Mouse (Mus musculus): Measurements from ENCODE around the gene Ankrd34a. TPM values are rescaled to one million over a fixed set of nuclear protein-coding genes. Genes with fewer than 3 reads are reported as not detected.

Gene Ankrd34a
- 2.2 and 2.7 TPM in 2 replicates for polyA plus RNA-seq (2015; fragmentation: Nextera tagmentation; extraction: Ambion mirVana)

GRCm38 (mm10) chr3:96596228-96596707, at the start of gene Ankrd34a:
Ankrd34a (plus strand) TSS chr3:96596636.
- Histone ChIP-seq H3K27ac (ENCODE audit: low read length) (peak within 1 kb of the TSS; percentile 79), H3K27me3 (ENCODE audit: control insufficient read depth, insufficient read depth, low read length) (peaks cover 6% of the 10 kb centered on the region; the same call in 1 of the 2 replicates), H3K9me3 (replicated peaks; ENCODE audit: control insufficient read depth, low read length) (no peaks in the 10 kb centered on the region), H3K4me1 (ENCODE audit: control insufficient read depth, insufficient read depth, low read length) (peaks cover 29% of the 10 kb centered on the region), H3K9ac (ENCODE audit: low read length) (peak within 1 kb of the TSS; percentile 76), H3K4me2 (ENCODE audit: low read depth, low read length) (peak within 1 kb of the TSS; percentile 94), H3K36me3 (ENCODE audit: control insufficient read depth, insufficient read depth, low read length) (no peaks in the 10 kb centered on the region), H3K4me3 (replicated peaks; ENCODE audit: low read length) (peak within 1 kb of the TSS; percentile 48)
- WGBS = 2% methylated on average over 20 of the region's 23 CpGs
- ATAC-seq (ENCODE audit: insufficient read depth, low FRiP score) = peak; percentile 8; the same call in 1 of the 2 replicates

GRCm38 (mm10) chr3:96546880-96547279, 49.6 kb upstream of the Ankrd34a start:
- 44% methylated on average over 4 of the region's 4 CpGs for WGBS
- H3K4me2 ChIP-seq (ENCODE audit: low read depth, low read length) = no peak overlapping the region
- ATAC-seq (ENCODE audit: insufficient read depth, low FRiP score) = no peak
- no peaks in the 10 kb centered on the region for H3K9me3 ChIP-seq (replicated peaks; ENCODE audit: control insufficient read depth, low read length)
- no peak overlapping the region for H3K27ac ChIP-seq (ENCODE audit: low read length)
- H3K36me3 ChIP-seq (ENCODE audit: control insufficient read depth, insufficient read depth, low read length) = no peaks in the 10 kb centered on the region
- H3K4me1 ChIP-seq (ENCODE audit: control insufficient read depth, insufficient read depth, low read length) = peaks cover 8% of the 10 kb centered on the region
- H3K9ac ChIP-seq (ENCODE audit: low read length) = no peak overlapping the region
- no peak overlapping the region for H3K4me3 ChIP-seq (replicated peaks; ENCODE audit: low read length)
- 0 out of 2 replicates have a peak, but pooled peaks cover 4% of the 10 kb centered on the region for H3K27me3 ChIP-seq (ENCODE audit: control insufficient read depth, insufficient read depth, low read length)

GRCm38 (mm10) chr3:96547389-96547960, 49.0 kb upstream of the Ankrd34a start:
- Histone ChIP-seq H3K4me1 (ENCODE audit: control insufficient read depth, insufficient read depth, low read length) (peaks cover 10% of the 10 kb centered on the region), H3K4me2 (ENCODE audit: low read depth, low read length) (peak overlapping the region; percentile 35), H3K27ac (ENCODE audit: low read length) (no peak overlapping the region), H3K4me3 (replicated peaks; ENCODE audit: low read length) (0 out of 2 replicates have a peak overlapping the region, but pooled peaks have one; percentile 6), H3K9ac (ENCODE audit: low read length) (no peak overlapping the region), H3K36me3 (ENCODE audit: control insufficient read depth, insufficient read depth, low read length) (no peaks in the 10 kb centered on the region), H3K27me3 (ENCODE audit: control insufficient read depth, insufficient read depth, low read length) (0 out of 2 replicates have a peak, but pooled peaks cover 4% of the 10 kb centered on the region), H3K9me3 (replicated peaks; ENCODE audit: control insufficient read depth, low read length) (no peaks in the 10 kb centered on the region)
- WGBS = 12% methylated on average over 14 of the region's 14 CpGs
- ATAC-seq (ENCODE audit: insufficient read depth, low FRiP score) = peak; percentile 69; the same call in 1 of the 2 replicates

DNA sequence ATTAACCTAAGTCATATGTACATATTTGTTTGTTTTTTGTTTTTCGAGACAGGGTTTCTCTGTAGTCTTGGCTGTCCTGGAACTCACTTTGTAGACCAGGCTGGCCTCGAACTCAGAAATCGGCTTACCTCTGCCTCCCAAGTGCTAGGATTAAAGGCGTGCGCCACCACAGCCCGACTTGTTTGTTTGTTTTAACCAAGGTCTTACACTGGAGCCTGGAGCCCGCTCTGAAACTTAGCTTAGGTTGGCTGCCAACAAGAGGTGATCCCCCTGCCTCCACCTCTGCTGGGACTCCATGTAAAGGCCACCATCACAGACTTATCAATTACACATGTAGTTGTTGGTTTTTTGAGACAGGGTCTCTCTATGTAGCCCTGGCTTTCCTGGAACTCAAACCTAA, 47.6 kb upstream of the Ankrd34a start:
- no peaks in the 10 kb centered on the region for H3K36me3 ChIP-seq (ENCODE audit: control insufficient read depth, insufficient read depth, low read length)
- peaks cover 10% of the 10 kb centered on the region for H3K4me1 ChIP-seq (ENCODE audit: control insufficient read depth, insufficient read depth, low read length)
- 71% methylated on average over 7 of the region's 7 CpGs for WGBS
- no peak overlapping the region for H3K4me2 ChIP-seq (ENCODE audit: low read depth, low read length)
- ATAC-seq (ENCODE audit: insufficient read depth, low FRiP score) = no peak
- H3K9ac ChIP-seq (ENCODE audit: low read length) = no peak overlapping the region
- no peak overlapping the region for H3K4me3 ChIP-seq (replicated peaks; ENCODE audit: low read length)
- H3K27me3 ChIP-seq (ENCODE audit: control insufficient read depth, insufficient read depth, low read length) = no peaks in the 10 kb centered on the region
- H3K27ac ChIP-seq (ENCODE audit: low read length) = no peak overlapping the region
- no peaks in the 10 kb centered on the region for H3K9me3 ChIP-seq (replicated peaks; ENCODE audit: control insufficient read depth, low read length)

DNA sequence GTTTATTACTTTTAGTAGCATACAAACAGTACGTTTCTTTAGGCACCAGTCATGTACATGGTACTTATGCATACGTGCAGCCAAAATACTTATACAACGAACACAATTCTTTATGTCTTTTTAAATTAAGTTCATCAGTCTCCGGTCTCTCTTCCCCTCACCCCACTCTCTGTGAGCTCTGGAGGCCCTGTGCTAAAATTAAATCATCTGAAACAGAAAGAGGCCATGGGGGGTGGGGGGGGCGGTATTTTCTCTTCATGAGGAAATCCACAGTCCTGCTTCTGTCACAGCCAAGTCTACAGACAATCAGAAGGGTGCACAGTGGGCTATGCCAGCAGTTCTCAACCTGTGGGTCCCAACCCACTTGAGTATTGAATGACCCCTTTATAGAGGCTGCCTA, 47.1 kb upstream of the Ankrd34a start:
- no peak overlapping the region for H3K4me2 ChIP-seq (ENCODE audit: low read depth, low read length)
- no peaks in the 10 kb centered on the region for H3K9me3 ChIP-seq (replicated peaks; ENCODE audit: control insufficient read depth, low read length)
- H3K9ac ChIP-seq (ENCODE audit: low read length) = no peak overlapping the region
- no peak for ATAC-seq (ENCODE audit: insufficient read depth, low FRiP score)
- no peak overlapping the region for H3K4me3 ChIP-seq (replicated peaks; ENCODE audit: low read length)
- H3K27me3 ChIP-seq (ENCODE audit: control insufficient read depth, insufficient read depth, low read length) = no peaks in the 10 kb centered on the region
- no peak overlapping the region for H3K27ac ChIP-seq (ENCODE audit: low read length)
- WGBS = 73% methylated on average over 5 of the region's 5 CpGs
- peaks cover 10% of the 10 kb centered on the region for H3K4me1 ChIP-seq (ENCODE audit: control insufficient read depth, insufficient read depth, low read length)
- H3K36me3 ChIP-seq (ENCODE audit: control insufficient read depth, insufficient read depth, low read length) = no peaks in the 10 kb centered on the region

GRCm38 (mm10) chr3:96551203-96551602, 45.2 kb upstream of the Ankrd34a start:
- Histone ChIP-seq H3K9ac (ENCODE audit: low read length) (peak overlapping the region; percentile 57), H3K36me3 (ENCODE audit: control insufficient read depth, insufficient read depth, low read length) (no peaks in the 10 kb centered on the region), H3K4me1 (ENCODE audit: control insufficient read depth, insufficient read depth, low read length) (peaks cover 23% of the 10 kb centered on the region), H3K4me3 (replicated peaks; ENCODE audit: low read length) (no peak overlapping the region), H3K9me3 (replicated peaks; ENCODE audit: control insufficient read depth, low read length) (no peaks in the 10 kb centered on the region), H3K27ac (ENCODE audit: low read length) (peak overlapping the region; percentile 53), H3K4me2 (ENCODE audit: low read depth, low read length) (no peak overlapping the region), H3K27me3 (ENCODE audit: control insufficient read depth, insufficient read depth, low read length) (no peaks in the 10 kb centered on the region)
- ATAC-seq (ENCODE audit: insufficient read depth, low FRiP score) = no peak
- 5% methylated on average over 8 of the region's 8 CpGs for WGBS

DNA sequence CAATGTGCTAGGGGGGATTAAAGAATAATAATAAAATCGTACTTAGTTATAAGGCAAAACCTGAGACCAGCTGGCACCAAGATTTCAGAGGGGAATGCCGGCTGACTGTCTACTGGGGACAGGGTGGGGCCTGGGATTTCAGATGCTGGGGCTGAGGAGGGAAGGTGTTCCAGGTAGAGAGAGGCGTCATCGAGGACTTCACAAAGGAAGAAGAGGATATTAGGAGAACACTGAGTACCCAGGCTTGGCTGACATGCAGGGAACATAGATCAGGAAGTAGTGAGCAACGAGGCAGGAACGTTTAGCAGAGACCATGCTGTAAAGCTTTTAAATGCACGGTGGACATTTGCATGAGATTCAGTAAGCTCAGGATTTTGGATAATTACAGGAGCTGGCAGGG, 44.5 kb upstream of the Ankrd34a start:
- H3K9me3 ChIP-seq (replicated peaks; ENCODE audit: control insufficient read depth, low read length) = no peaks in the 10 kb centered on the region
- H3K27ac ChIP-seq (ENCODE audit: low read length) = peak overlapping the region; percentile 53
- no peaks in the 10 kb centered on the region for H3K36me3 ChIP-seq (ENCODE audit: control insufficient read depth, insufficient read depth, low read length)
- no peaks in the 10 kb centered on the region for H3K27me3 ChIP-seq (ENCODE audit: control insufficient read depth, insufficient read depth, low read length)
- no peak for ATAC-seq (ENCODE audit: insufficient read depth, low FRiP score)
- 54% methylated on average over 7 of the region's 7 CpGs for WGBS
- peaks cover 23% of the 10 kb centered on the region for H3K4me1 ChIP-seq (ENCODE audit: control insufficient read depth, insufficient read depth, low read length)
- no peak overlapping the region for H3K4me3 ChIP-seq (replicated peaks; ENCODE audit: low read length)
- no peak overlapping the region for H3K4me2 ChIP-seq (ENCODE audit: low read depth, low read length)
- peak overlapping the region; percentile 57 for H3K9ac ChIP-seq (ENCODE audit: low read length)

- H3K4me2 ChIP-seq (ENCODE audit: low read depth, low read length) = no peak overlapping the region
- ATAC-seq (ENCODE audit: insufficient read depth, low FRiP score) = no peak
- no peak overlapping the region for H3K27ac ChIP-seq (ENCODE audit: low read length)
- H3K4me3 ChIP-seq (replicated peaks; ENCODE audit: low read length) = no peak overlapping the region
- H3K4me1 ChIP-seq (ENCODE audit: control insufficient read depth, insufficient read depth, low read length) = peaks cover 23% of the 10 kb centered on the region
- no peaks in the 10 kb centered on the region for H3K9me3 ChIP-seq (replicated peaks; ENCODE audit: control insufficient read depth, low read length)
- 70% methylated on average over 6 of the region's 6 CpGs for WGBS
- no peaks in the 10 kb centered on the region for H3K27me3 ChIP-seq (ENCODE audit: control insufficient read depth, insufficient read depth, low read length)
- no peak overlapping the region for H3K9ac ChIP-seq (ENCODE audit: low read length)
- H3K36me3 ChIP-seq (ENCODE audit: control insufficient read depth, insufficient read depth, low read length) = no peaks in the 10 kb centered on the region
These were observed 42.8 kb upstream of the Ankrd34a start for GRCm38 (mm10) chr3:96553601-96554000.

DNA sequence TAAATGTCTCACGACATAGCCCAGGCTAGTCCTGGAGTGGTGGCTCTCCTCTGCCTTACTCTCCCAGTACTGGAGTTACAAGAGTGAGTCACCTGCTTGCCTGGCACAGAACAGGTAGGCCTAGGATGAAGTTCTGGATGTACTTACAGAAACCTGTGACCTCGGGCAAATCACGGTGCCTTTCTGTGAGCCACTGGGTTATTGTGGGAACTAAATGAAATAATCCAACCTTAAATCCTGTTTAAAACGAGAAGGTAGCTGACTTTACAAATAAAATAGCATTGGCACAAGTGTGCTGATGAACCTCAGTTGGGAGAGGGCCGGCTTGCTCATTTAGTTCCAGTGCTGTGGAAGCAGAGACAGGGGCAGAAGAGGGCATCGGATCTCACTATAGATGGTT, 42.2 kb upstream of the Ankrd34a start:
- Histone ChIP-seq H3K27me3 (ENCODE audit: control insufficient read depth, insufficient read depth, low read length) (no peaks in the 10 kb centered on the region), H3K27ac (ENCODE audit: low read length) (0 out of 2 replicates have a peak overlapping the region, but pooled peaks have one; percentile 95), H3K4me1 (ENCODE audit: control insufficient read depth, insufficient read depth, low read length) (peaks cover 23% of the 10 kb centered on the region), H3K9me3 (replicated peaks; ENCODE audit: control insufficient read depth, low read length) (no peaks in the 10 kb centered on the region), H3K4me2 (ENCODE audit: low read depth, low read length) (no peak overlapping the region), H3K9ac (ENCODE audit: low read length) (no peak overlapping the region), H3K36me3 (ENCODE audit: control insufficient read depth, insufficient read depth, low read length) (no peaks in the 10 kb centered on the region), H3K4me3 (replicated peaks; ENCODE audit: low read length) (no peak overlapping the region)
- no peak for ATAC-seq (ENCODE audit: insufficient read depth, low FRiP score)
- 84% methylated on average over 6 of the region's 6 CpGs for WGBS
